Mouse (Mus musculus) layer of hippocampus, adult 9-11 months (tissue): ENCODE measurements around the gene Ngly1.
A peak's percentile ranks its signal among the peaks of the same experiment; 100 is the strongest.
"Not testable (repeated sequence)": the region's sequence is repeated elsewhere in the genome, so short reads cannot be mapped to it uniquely, and the experiment has no call there.

ENCODE experiments used
- DNase-seq: peaks from one replicate; pipeline ENCODE4 v3.0.0; 2022

Gene Ngly1

GRCm38 (mm10) chr14:16261869-16262268, 12.8 kb downstream of the Ngly1 start:
- no peak for DNase-seq

DNA sequence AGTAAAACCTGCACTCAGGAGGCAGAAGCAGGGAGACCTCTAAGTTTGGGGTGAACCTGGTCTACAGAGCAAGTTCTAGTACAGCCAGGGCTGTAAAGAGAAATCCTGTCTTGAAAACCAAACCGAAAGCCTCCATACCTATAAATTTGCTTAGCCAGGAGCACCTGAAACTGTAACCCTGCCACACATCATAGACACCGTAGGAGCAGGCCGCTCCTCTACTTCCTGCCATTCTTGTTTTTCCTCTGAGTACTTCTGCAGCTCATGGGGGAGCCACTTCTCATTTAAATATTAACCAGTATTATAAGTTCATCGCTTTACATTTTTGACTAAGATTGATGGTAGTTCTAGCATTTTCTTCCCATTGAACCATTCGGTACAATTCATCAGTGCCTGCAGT, 17.9 kb downstream of the Ngly1 start:
- no peak for DNase-seq

GRCm38 (mm10) chr14:16269776-16270175, 20.7 kb downstream of the Ngly1 start:
- DNase-seq, result no peak

DNA sequence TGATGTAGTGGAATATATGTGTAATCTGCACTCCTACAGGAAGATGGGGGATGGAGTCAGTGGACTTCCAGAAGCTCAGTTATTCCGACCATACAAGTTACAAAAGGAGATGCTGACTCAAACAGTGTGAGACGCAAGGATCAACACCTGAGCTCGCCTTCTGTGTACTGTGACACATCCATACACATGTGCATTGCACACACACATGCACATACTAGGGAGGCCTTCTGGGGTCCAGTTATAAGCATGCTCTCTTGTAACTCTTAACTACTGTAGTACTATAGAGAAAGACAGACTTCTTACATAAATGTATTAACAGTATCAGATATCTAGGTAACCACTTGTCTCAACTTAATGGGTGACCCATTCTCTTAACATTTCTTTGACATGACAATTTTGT, 24.6 kb downstream of the Ngly1 start:
- no peak for DNase-seq

DNA sequence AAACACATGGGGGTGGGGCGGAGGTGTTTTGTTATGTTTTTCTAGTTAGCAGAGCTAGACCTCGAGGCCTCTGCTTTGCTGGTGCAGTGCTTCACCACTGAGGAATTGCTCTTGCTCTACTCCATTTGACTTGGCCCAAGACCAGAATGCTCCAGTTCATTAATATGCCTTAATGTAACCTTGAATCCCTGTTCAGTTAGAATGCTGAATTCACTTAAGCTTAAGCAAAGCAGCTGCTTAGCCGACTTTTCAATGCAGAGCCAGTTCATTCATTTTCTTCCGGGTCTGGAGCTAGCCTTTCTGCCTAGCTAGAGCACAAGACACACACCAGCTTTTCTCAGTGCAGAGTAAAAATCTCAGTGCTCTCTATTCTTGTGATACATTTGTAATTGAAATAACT, 30.1 kb downstream of the Ngly1 start:
- no peak for DNase-seq

GRCm38 (mm10) chr14:16283966-16284365, 34.9 kb downstream of the Ngly1 start:
- DNase-seq, result no peak

DNA sequence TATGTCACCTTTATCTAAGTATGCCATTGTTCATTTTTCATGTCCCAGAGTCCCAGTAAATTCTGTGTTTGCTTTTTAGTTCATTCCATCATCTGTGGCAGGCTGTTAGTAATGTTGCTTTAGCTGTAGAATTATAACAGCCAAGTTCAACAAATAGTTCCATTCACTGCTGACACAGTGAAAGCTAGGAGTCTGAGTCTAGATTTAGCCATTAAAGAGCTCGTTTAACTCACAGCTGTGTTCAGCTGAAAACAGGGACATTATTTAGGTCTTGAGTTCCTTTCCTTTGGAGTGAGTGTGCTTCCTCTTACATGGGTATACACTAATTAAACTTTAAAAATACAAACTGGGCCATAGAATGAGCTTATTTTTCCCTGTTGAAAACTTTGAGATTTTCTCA, 43.3 kb downstream of the Ngly1 start:
- no peak for DNase-seq

DNA sequence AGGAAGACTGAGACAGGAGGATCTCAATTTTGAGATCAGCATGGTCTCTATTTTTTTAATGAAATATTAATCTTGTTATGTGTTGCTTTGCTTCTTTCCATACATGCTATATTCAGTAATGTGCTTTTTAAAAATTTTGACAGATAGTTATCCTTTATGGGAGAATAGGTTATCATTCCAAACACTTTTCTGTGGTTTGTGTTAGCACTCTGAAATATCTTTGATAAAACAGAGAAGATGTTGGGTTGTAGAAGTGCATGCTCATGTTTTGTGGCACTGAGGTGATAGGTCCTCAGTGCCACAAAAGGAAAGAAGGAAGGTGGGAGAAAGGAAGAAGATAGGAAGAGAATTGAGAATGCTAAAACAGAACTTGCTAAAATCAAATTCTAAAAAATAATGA, 43.9 kb downstream of the Ngly1 start:
- DNase-seq, result no peak

DNA sequence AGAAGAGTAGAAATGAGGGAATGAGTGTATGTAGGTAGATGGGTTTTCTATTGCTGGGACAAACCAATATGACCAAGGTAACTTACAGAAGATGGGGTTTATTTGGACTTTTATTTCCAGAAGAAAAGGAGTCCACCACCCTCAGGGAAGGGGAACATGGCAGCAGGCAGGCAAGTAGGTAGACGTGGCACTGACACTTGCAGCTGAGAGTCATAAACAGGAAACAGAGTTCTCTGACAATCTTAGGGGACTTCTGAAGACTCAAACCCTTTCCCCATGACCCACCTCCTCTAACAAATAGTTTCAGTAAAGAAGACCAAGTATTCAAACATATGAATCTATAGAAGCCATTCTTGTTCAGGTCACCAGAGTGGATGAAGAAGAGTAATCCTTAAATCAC, 44.8 kb downstream of the Ngly1 start:
- DNase-seq, result no peak

- DNase-seq, result no peak
Observed at GRCm38 (mm10) chr14:16296816-16297468, 47.9 kb downstream of the Ngly1 start.

DNA sequence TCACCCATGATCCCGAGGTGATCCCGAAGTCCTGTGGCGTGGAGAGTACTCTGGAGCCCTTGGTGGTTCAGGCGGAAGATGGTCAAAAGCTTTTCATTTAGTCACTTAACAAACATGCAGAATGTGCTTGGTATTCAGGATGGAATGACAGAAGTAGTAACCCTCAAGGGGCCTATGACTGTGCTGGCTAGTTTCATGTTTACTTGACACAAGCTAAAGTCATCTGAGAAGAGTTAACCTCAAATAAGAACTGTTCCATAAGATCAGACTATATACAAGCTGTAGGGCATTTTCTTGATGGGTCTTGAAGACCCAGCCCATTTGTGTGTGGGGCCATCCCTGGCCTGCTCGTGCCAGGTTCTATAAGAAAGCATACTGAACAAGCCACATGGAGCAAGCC, 52.7 kb downstream of the Ngly1 start:
- DNase-seq, result no peak

DNA sequence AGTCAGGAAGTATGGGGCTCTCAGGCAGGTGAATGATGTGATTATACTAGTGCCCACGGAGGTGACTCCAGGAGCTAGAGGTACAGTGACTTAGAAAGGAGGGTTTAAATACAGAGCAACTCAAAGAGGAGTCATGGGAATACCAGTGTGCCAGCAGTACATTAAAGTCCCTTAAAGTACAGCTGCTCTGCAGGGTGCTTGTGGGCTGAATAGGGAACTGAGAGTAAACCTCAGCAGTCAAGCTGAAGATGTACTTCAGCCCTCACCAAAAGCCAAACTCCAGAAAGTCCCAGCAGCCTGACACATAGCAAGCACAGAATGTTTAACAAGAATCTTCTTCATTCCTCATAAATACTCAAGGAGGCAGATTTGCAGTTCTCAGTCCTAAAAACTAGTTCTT, 53.6 kb downstream of the Ngly1 start:
- DNase-seq, result no peak

DNA sequence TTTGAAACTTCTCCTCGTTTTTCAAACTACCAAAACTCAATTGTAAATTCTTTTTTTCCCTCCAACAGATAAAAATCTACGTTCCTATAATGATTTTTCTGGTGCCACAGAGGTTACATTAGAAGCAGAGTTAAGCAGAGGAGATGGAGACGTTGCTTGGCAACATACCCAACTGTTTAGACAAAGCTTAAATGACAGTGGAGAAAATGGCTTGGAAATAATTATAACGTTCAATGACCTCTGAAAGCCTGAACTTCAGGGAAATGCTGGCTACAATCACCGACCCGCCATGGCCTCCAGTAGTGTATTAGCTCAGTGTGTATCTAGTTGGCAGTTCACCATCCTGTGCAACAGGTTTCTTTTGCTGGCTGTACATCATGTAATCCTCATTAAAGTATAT, 61.7 kb downstream of the Ngly1 start:
- no peak for DNase-seq

DNA sequence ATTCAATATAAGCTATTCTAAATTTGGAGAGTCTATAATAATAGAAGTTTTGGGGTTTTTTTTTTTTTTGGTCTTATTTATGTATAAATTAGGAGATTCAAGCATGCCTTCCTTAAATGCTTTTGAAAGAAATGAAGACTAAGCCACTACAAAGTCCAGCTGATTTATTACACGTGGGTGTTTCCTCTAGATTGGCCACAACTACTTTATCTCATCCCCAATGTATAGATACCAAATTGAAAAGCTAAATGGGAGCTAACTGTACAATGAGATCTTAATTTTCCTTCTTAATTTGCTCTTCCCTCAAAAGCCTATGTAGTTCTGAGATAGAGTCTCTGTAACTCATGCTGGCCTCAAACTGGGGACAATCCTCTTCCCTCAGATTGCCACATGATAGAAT, 63.5 kb downstream of the Ngly1 start:
- no peak for DNase-seq

DNA sequence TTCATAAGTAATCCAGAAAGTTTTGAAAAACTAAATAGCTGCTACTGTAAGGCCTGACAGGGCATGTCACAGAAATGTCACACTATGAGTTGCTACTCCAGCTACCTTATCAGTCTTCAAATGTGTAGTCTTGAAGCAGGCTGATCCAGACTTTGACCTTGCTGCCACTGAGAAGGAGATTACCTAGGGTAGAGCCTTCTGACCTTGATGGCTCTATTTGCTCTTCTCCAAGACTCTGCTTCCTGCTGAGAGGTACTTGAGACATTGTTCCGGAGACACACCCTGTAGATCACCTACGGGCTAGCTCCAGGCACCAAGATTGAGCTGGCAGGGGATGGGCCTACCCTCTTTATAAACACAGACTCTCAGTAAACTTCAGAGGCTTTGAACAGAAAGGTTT, 64.0 kb downstream of the Ngly1 start:
- DNase-seq, result not testable (repeated sequence)

DNA sequence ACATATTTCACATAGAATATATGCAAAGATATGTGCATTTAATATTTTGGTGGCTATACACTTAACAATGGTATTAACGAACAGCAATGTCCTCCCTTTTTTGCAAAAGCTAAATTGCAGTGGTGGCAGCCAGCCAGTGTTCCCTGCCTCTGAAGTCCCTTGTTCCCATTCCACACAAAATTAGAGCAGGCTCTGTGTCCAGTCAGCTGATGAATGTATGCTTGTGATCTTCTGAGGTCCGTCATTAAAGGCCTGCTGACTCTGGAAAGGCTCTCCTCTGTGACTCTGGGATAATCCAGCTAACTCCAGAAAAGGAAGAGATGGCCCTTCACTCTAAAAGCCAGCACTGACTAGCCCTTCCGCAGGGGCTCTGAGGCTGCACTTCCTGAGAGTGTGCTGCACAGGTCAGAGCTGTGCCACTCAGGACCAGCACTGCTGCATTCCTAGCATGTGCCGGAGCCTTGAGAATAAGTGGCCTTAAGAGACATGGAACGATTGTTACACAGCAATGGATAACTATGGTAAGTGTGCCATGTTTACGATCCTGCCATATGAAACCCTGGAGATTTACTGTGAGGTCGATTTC, 64.9 kb downstream of the Ngly1 start:
- DNase-seq, result peak; percentile 20

GRCm38 (mm10) chr14:16314842-16315241, 65.8 kb downstream of the Ngly1 start:
- DNase-seq, result no peak

DNA sequence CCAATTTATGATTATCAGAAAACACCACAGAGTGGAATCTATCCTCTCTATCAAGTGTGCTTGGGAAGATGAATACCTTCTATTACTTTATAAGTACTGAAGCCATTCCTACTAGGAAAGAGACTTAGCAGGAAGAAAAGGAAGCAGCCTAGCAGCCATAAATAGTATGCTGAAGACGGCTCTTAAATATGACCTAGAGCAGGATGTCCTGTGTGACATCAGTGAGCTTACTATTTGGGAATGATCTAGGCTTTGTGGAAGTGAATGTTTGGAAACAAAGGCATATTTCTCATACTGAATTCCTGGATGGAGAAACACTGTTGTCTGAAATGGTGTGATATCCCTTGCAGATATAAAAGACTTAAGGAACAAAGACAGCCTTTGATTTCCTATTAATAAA, 67.6 kb downstream of the Ngly1 start:
- no peak for DNase-seq

DNA sequence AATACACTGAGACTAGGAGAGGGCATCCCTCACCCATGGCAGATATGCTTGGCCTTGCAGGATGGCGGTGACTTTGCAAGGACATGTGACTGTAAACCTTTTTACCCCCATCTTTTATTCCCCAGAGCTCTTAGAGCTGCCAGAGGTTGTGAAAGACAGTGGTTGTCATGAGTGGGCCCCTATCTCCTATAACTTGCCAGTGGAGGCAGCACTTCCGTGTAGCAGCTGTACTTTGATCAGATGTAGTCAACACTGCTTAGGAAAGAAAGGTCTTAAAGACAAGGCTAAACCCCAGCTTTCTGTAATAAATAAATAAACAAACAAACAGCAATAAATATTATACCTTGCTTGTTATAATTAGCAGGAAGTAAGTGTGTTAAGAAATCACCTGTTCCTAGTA, 70.7 kb downstream of the Ngly1 start:
- DNase-seq, result no peak

DNA sequence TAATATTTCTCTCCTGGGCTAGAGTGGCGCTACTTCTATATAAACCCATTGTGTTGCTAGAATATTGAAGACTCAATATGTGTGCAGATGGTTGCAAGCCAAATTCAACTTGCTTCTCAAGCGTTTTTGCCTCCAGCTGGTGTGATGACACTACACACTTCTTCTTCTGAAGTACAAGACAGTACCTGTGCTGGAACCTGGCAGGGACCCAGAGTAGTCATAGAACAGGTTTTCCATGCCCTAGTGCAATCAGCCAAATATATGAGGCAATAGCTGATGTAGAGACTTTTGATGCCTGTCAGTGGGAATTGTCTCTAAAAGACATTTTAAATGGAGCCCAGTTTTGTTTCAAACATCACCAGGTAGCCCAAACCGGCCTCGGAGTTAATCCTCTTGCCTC, 75.3 kb downstream of the Ngly1 start:
- no peak for DNase-seq

- no peak for DNase-seq
Observed at GRCm38 (mm10) chr14:16325208-16325607, 76.1 kb downstream of the Ngly1 start.

DNA sequence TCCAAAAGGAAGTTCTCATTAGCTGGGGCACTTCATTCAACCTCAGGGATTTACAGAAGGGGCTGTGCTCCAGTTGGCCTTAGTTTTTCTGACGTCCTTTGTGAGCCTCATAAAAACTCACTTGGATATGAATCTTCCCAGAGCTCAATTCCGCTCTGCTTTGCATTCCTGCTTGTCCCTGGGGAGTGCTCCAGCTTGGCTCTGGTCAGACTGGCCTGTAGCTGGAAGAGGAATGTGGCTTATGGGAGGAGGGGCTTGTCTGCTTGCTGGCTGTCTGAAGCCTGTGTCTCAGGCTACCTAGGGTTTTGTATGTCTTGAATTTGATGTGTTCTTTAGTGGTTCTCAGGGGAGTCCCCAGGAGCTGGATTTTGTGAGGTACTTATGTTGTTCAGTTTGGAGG, 79.5 kb downstream of the Ngly1 start:
- no peak for DNase-seq

- DNase-seq, result no peak
Observed at GRCm38 (mm10) chr14:16328959-16329480, 79.9 kb downstream of the Ngly1 start.

DNA sequence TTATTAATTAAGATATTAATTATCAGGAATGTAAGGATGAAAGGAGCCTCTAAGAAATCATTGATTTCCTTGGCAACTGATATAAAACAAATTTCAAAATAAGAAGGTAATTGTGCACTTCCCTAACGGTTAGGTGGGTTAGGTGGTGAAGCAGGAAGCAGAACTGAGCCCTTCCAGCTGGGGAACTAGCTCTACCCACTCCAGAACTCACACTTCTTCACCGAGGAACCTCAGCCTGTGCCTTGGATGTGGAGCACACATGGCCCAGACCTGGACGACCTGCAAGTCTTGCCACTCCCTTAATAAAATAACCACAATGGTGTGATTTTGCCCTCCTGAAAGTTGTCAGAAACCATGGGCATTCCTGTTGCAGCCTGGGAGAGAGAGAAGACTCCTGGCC, 80.7 kb downstream of the Ngly1 start:
- DNase-seq, result no peak

- no peak for DNase-seq
Observed at GRCm38 (mm10) chr14:16334260-16334659, 85.2 kb downstream of the Ngly1 start.
